Mouse (Mus musculus) kidney, adult 2 months (tissue): Measurements from ENCODE around the gene Trpm3.

Experiments
- CTCF ChIP-seq: fragments of 200-500 bp; conservative IDR thresholded peaks from 2 replicates; pipeline ENCODE4 v1.5.1; 2011; ENCODE audit warnings: low read depth, mild to moderate bottlenecking, control low read depth, low read length, moderate library complexity, mixed read lengths; ENCODE audit not compliant: insufficient read depth, insufficient read length
- POLR2A ChIP-seq: fragments of 200-500 bp; IDR thresholded peaks from one replicate; pipeline ENCODE4 v1.6.1; 2011; ENCODE audit warnings: low read depth, low read length, control low read depth

GRCm38 (mm10) chr19:22922871-22923670 lies 784.2 kb downstream of the Trpm3 start:
- no peak for TF ChIP-seq POLR2A
- no peak for TF ChIP-seq CTCF
